Mouse (Mus musculus): Measurements from ENCODE around the gene Mapk7.

- TF ChIP-seq CTCF (IDR thresholded peaks at IDR 0.05; ENCODE audit: extremely low read depth, insufficient read length, insufficient replicate concordance, low read depth, low read length), result no peak
- TF ChIP-seq POLR2A (IDR thresholded peaks at IDR 0.05; ENCODE audit: low read depth, low read length), result no peak
Measured at GRCm38 (mm10) chr11:61464071-61464470, 30.1 kb downstream of the Mapk7 start.

Measured in small intestine, adult 2 months (tissue).